Mouse (Mus musculus): ENCODE results near the gene Adcy4. TPM values are rescaled to one million over a fixed set of nuclear protein-coding genes. Genes with fewer than 3 reads are reported as not detected.

Gene Adcy4
- under 1 TPM; 0.29 to 0.77 TPM for total RNA-seq (2023)

DNA sequence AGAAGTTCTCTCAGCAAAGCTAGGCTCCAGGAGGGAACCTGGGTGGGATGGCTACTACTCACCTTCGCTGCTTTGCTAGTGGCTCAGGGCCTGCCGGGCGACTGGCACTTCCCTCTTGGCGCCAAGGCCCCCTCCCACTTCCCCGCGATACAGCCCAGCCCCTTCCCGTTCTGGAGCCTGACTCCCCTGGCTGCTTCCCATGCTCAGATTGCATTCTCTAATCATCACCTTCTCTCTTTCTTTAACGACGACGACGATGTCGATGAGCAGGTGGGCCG lies at the start of gene Adcy4:
Gene Adcy4, minus strand, starts transcription at position 138 of the 278 bp plus-strand sequence.

GRCm38 (mm10) chr14:55822991-55823762 lies 39.3 kb upstream of the Adcy4 start, which contains the start of gene Nfatc4:
Gene Nfatc4 (plus strand): TSS chr14:55823144.

GRCm38 (mm10) chr14:55788256-55789050 lies 4.6 kb upstream of the Adcy4 start, which contains the start of gene Ripk3:
Gene Ripk3 (minus strand): TSS chr14:55788865.

DNA sequence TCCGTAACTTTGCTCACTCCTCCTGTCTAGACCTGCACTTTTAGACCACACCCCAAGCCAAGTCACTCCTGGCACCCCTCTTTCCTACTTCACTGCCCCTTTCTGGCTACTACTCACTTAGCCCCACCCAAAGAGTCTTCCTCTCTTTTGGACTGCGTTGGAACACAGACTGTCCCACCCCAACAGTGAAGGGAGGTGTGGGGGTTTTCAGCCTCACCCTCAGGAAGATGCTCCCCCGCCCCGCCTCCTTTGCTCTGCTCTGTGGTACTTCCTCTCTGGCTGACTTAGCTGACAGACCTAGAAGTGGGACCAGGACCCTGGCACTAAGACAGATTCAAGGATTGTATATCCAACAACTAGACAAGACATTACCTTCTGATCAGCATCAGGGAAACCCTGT lies 18.2 kb downstream of the Adcy4 start, which contains the start of gene Ltb4r1:
Gene Ltb4r1, plus strand, starts transcription at position 267 of the 400 bp plus-strand sequence.

GRCm38 (mm10) chr14:55761163-55761562 lies 22.7 kb downstream of the Adcy4 start, which contains the start of gene Ltb4r2:
Gene Ltb4r2 (plus strand): TSS chr14:55761428.

DNA sequence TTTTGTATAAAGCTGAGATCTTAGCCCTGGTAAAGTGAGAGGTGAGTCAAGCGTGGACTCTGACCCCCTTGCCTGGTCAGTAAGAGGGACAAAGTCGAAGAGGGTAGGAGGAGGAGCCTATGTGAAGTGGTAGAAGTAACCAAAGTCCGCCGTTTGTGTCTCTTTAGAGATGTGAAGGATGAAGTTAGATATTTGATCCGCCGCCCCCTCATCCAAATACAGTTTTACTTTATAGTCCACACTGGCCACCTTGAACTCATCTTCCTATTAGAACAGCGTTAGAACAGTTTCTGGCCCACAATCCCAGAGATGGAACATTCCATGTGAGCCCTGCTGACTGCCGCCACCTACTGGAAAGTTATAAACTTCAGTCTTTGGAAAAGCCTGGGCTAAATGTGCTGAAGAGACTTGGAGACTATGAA lies 25.5 kb downstream of the Adcy4 start, which contains the start of gene Cideb:
Gene Cideb, minus strand, starts transcription at position 96 of the 422 bp plus-strand sequence.

GRCm38 (mm10) chr14:55745180-55745860 lies 38.6 kb downstream of the Adcy4 start, which contains the start of the genes Dhrs1 and Nop9:
Gene Dhrs1 (minus strand): TSS chr14:55745690.
Gene Nop9 (plus strand): TSS chr14:55745693.

DNA sequence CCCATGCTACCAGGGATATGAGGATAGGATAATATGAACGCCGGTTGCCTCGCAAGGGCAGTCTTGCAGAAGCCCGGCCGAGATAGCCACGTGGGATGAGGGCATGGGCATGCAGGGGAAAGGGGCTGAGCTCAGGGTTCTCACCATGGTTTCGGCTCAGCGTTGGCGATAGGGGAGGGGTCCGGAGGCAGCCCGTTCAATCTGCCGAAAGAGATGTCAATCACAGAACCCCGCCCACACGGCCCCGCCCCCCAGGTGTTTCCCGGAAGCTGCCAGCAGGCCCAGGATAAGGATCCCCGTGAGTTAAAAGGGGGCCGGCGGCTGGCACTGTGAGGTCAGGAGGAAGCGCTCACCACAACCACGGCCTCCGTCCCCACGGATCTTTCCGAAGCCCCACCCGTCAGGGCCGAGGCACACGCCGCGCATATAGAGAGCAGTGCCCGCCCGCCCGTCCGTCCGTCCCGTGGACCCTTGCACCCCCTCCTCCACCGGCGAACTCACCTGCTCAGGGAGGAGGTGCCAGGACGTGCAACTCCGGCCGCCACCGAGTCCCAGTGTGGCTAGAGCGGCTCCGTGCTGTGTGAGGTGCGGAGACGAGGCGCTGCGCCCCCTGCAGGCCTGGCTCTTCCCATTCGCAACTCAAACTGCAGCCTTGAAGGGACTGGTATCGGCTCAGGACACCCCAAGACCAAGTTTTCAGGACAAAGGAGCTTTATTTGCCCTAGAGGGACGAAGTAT lies 62.0 kb downstream of the Adcy4 start, which contains the start of gene Rabggta:
Gene Rabggta, minus strand, starts transcription at position 564 of the 738 bp plus-strand sequence.

Other genes starting within 250 kb of the Adcy4 start
- gene Pck2, start 243.8 kb downstream of the Adcy4 start, total RNA-seq (2023) = 10 to 100 TPM; 28.8 to 36.8 TPM
- 10 to 100 TPM; 48.3 to 50.3 TPM for gene Dcaf11, start 224.1 kb downstream of the Adcy4 start, total RNA-seq (2023)
- 10 to 100 TPM in 1 of 2 experiments, 1 to 10 TPM in 1; 8.6 to 10.4 TPM for gene A730061H03Rik, start 223.7 kb downstream of the Adcy4 start, total RNA-seq (2023)
- gene Fitm1, start 208.5 kb downstream of the Adcy4 start, total RNA-seq (2023) = not detected
- gene Psme1, start 206.0 kb downstream of the Adcy4 start, total RNA-seq (2023) = 100 to 1,000 TPM; 144 to 155 TPM
- gene Emc9, start 198.8 kb downstream of the Adcy4 start, total RNA-seq (2023) = 1 to 10 TPM; 4.9 to 6.6 TPM
- gene Psme2, start 193.0 kb downstream of the Adcy4 start, total RNA-seq (2023) = 100 to 1,000 TPM; 191 to 193 TPM
- 10 to 100 TPM; 51.6 to 55.7 TPM for gene Rnf31, start 192.4 kb downstream of the Adcy4 start, total RNA-seq (2023)
- 10 to 100 TPM; 41.1 to 56.8 TPM for gene Irf9, start 180.5 kb downstream of the Adcy4 start, total RNA-seq (2023)
- gene Rec8, start 166.1 kb downstream of the Adcy4 start, total RNA-seq (2023) = 1 to 10 TPM; 1.2 to 3.1 TPM
- gene Ipo4, start 148.1 kb downstream of the Adcy4 start, total RNA-seq (2023) = 10 to 100 TPM; 12.2 to 12.4 TPM
- gene Gm49378, start 146.2 kb downstream of the Adcy4 start, total RNA-seq (2023) = 1 to 10 TPM in 1 of 2 experiments, under 1 TPM in 1; 0.31 to 1.2 TPM
- 10 to 100 TPM; 34.3 to 37.8 TPM for gene Tm9sf1, start 140.3 kb downstream of the Adcy4 start, total RNA-seq (2023)
- 1 to 10 TPM; 2.0 to 3.4 TPM for gene Tssk4, start 133.9 kb downstream of the Adcy4 start, total RNA-seq (2023)
- 10 to 100 TPM; 15.9 TPM for gene Mdp1, start 123.6 kb downstream of the Adcy4 start, total RNA-seq (2023)
- gene Gmpr2, start 112.2 kb downstream of the Adcy4 start, total RNA-seq (2023) = 10 to 100 TPM; 14.6 to 15.9 TPM
- 100 to 1,000 TPM; 178 to 185 TPM for gene Nedd8, start 112.0 kb downstream of the Adcy4 start, total RNA-seq (2023)
- gene Tinf2, start 102.3 kb downstream of the Adcy4 start, total RNA-seq (2023) = 10 to 100 TPM; 60.2 to 61.1 TPM
- gene Tgm1, start 70.2 kb downstream of the Adcy4 start, total RNA-seq (2023) = 1 to 10 TPM; 1.3 to 2.2 TPM
- 10 to 100 TPM; 21.0 to 23.4 TPM for gene Rabggta, start 61.8 kb downstream of the Adcy4 start, total RNA-seq (2023)
- gene Dhrs1, start 38.4 kb downstream of the Adcy4 start, total RNA-seq (2023) = 10 to 100 TPM; 57.3 to 62.3 TPM
- 10 to 100 TPM; 14.8 to 20.7 TPM for gene Nop9, start 38.4 kb downstream of the Adcy4 start, total RNA-seq (2023)
- under 1 TPM; 0.33 to 0.57 TPM for gene Cideb, start 25.6 kb downstream of the Adcy4 start, total RNA-seq (2023)
- under 1 TPM; 0.55 to 0.61 TPM for gene Ltb4r2, start 22.7 kb downstream of the Adcy4 start, total RNA-seq (2023)
- gene Ltb4r1, start 18.1 kb downstream of the Adcy4 start, total RNA-seq (2023) = 100 to 1,000 TPM; 205 to 213 TPM
- gene Ripk3, start 4.8 kb upstream of the Adcy4 start, total RNA-seq (2023) = 10 to 100 TPM; 32.4 to 37.6 TPM
- gene Nfatc4, start 39.0 kb upstream of the Adcy4 start, total RNA-seq (2023) = not detected
- gene Nynrin, start 69.9 kb upstream of the Adcy4 start, total RNA-seq (2023) = 1 to 10 TPM; 2.9 to 4.2 TPM
- gene Cbln3, start 100.3 kb upstream of the Adcy4 start, total RNA-seq (2023) = 1 to 10 TPM in 1 of 2 experiments, under 1 TPM in 1; 0.53 to 1.3 TPM
- gene Khnyn, start 100.9 kb upstream of the Adcy4 start, total RNA-seq (2023) = 10 to 100 TPM; 62.4 to 74.0 TPM
- gene Sdr39u1, start 116.2 kb upstream of the Adcy4 start, total RNA-seq (2023) = 1 to 10 TPM; 1.9 to 2.5 TPM
- not detected for gene Cma1, start 160.6 kb upstream of the Adcy4 start, total RNA-seq (2023)
- gene Cma2, start 166.9 kb upstream of the Adcy4 start, total RNA-seq (2023) = not detected
- gene Mcpt1, start 233.9 kb upstream of the Adcy4 start, total RNA-seq (2023) = not detected
- not detected for gene Mcpt9, start 246.4 kb upstream of the Adcy4 start, total RNA-seq (2023)